Mouse (Mus musculus) adrenal gland, postnatal 10 days (tissue): ENCODE measurements around the gene Brat1. TPM values are rescaled to one million over a fixed set of nuclear protein-coding genes. Genes with fewer than 3 reads are reported as not detected.
A peak's percentile ranks its signal among the peaks of the same experiment; 100 is the strongest.

Experiments
- DNase-seq: peaks from one replicate; pipeline ENCODE4 v3.0.0; 2021; ENCODE audit warnings: mixed read lengths
- total RNA-seq, 2 experiments: library from RNA; stranded (reverse); gene quantifications; 2 replicates each; pipeline ENCODE4 v1.2.3; 2021

Brat1 gene
- total RNA-seq, 2 experiments from 2014 or later, result 15.4 to 17.0 TPM

GRCm38 (mm10) chr5:140748425-140748824 lies 43.6 kb downstream of the Brat1 start:
- peak; percentile 41 for DNase-seq

- peak; percentile 84 for DNase-seq
Observed at GRCm38 (mm10) chr5:140749062-140749875, 44.5 kb downstream of the Brat1 start.

- DNase-seq, result peak; percentile 64
Observed at GRCm38 (mm10) chr5:140750925-140751324, 46.1 kb downstream of the Brat1 start.

- DNase-seq, result no peak
Observed at GRCm38 (mm10) chr5:140752041-140752440, 47.2 kb downstream of the Brat1 start.

- DNase-seq, result no peak
Observed at GRCm38 (mm10) chr5:140752639-140753038, 47.8 kb downstream of the Brat1 start.

GRCm38 (mm10) chr5:140753223-140753622 lies 48.4 kb downstream of the Brat1 start:
- no peak for DNase-seq

- DNase-seq, result no peak
Observed at GRCm38 (mm10) chr5:140758864-140759263, 54.1 kb downstream of the Brat1 start.

GRCm38 (mm10) chr5:140762540-140762939 lies 57.7 kb downstream of the Brat1 start:
- no peak for DNase-seq

GRCm38 (mm10) chr5:140764921-140765613 lies 60.3 kb downstream of the Brat1 start:
- peak; percentile 49 for DNase-seq

- no peak for DNase-seq
Observed at GRCm38 (mm10) chr5:140766566-140766965, 61.8 kb downstream of the Brat1 start.

GRCm38 (mm10) chr5:140767704-140768141 lies 62.9 kb downstream of the Brat1 start:
- DNase-seq, result peak; percentile 91

GRCm38 (mm10) chr5:140768333-140768732 lies 63.5 kb downstream of the Brat1 start:
- peak; percentile 42 for DNase-seq

Other genes starting within 250 kb of the Brat1 start
- 10 to 100 TPM; 10.9 to 13.9 TPM for gene Chst12, start 199.5 kb upstream of the Brat1 start, total RNA-seq
- not detected for gene Grifin, start 139.9 kb upstream of the Brat1 start, total RNA-seq
- gene Lfng, start 97.7 kb upstream of the Brat1 start, total RNA-seq, result 10 to 100 TPM; 18.2 to 24.6 TPM
- gene Ttyh3, start 56.0 kb upstream of the Brat1 start, total RNA-seq, result 100 to 1,000 TPM in 1 of 2 experiments, 10 to 100 TPM in 1; 79.8 to 108 TPM
- 10 to 100 TPM; 18.9 to 23.6 TPM for gene Iqce, start 2.6 kb upstream of the Brat1 start, total RNA-seq
- gene Amz1, start 19.1 kb downstream of the Brat1 start, total RNA-seq, result 1 to 10 TPM in 1 of 2 experiments, under 1 TPM in 1; 0.54 to 1.5 TPM
- gene Gna12, start 125.4 kb downstream of the Brat1 start, total RNA-seq, result 100 to 1,000 TPM; 113 to 121 TPM